Mouse (Mus musculus) granulocyte monocyte progenitor cell, adult 5-6 weeks (primary cell): ENCODE measurements at regions not wholly inside any gene's neighbourhood (a gene's known extent, or its start where the extent isn't known, plus 50 kb on each side); places are given as distances from the start of the nearest gene placed in this dataset.

ENCODE experiments used
- ATAC-seq: replicated peaks from 2 replicates; pipeline ENCODE4 v1.8.0; 2016; ENCODE audit warnings: mild to moderate bottlenecking, moderate TSS enrichment, inconsistent platforms; ENCODE audit not compliant: poor library complexity, severe bottlenecking

GRCm38 (mm10) chr10:19532790-19533189 lies 59.0 kb upstream of the Ifngr1 start:
- ATAC-seq: no peak

- ATAC-seq: no peak
Measured at GRCm38 (mm10) chr10:19533846-19534245, 57.9 kb upstream of the Ifngr1 start.
